Mouse (Mus musculus) megakaryocyte, embryonic 14.5 days (primary cell): ENCODE measurements around the gene Tmem164.

Experiments used
- FLI1 ChIP-seq: IDR thresholded peaks from 2 replicates; pipeline ENCODE4 v1.6.1; 2012; ENCODE audit warnings: low read length, inconsistent platforms, mixed read lengths
- GATA1 ChIP-seq: IDR thresholded peaks from 3 replicates; pipeline ENCODE4 v1.6.1; 2012; ENCODE audit warnings: mixed read lengths, low read length, inconsistent platforms, borderline replicate concordance

GRCm38 (mm10) chrX:142694338-142694737 is 13.1 kb downstream of the Tmem164 start:
- TF ChIP-seq FLI1, result no peak
- TF ChIP-seq GATA1, result no peak
